Mouse (Mus musculus) kidney, adult 9 months (tissue): ENCODE data around the gene 1700030J22Rik.

Experiments
- DNase-seq: peaks from one replicate; pipeline ENCODE4 v3.0.0; 2022

Gene 1700030J22Rik

DNA sequence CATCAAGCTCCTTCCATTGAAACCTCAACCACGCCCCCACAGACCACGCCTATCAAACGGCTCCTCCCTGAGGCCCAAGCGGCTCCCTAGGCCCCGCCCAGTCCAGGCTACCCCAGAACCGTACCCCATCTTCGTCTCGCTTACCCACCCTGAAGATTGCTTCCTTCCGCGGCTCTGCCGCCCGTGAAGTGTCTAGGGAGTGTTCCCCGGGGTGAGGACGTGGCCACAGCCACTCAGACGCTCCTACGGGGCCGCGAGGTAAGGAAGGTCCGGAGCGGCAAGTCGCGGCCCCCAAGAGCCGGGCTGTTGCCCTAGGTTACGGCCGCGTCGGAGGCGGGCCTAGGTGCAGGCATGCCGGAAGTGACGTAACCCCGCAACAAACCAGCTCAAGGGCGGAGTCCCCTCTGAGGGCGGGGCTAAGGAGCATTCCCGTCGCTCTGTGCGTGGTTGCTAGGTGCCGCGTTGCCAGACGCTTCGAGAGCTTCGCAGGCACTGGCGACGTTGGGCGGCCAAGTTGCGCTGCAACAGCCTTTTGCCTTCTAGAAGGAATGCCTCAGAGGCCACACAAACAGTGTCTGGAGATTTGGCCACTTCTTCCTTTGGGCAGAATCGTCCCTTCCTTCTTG, at the start of gene 1700030J22Rik:
Gene 1700030J22Rik, minus strand, starts transcription at position 329 of the 626 bp plus-strand sequence.
- DNase-seq: peak; percentile 99

DNA sequence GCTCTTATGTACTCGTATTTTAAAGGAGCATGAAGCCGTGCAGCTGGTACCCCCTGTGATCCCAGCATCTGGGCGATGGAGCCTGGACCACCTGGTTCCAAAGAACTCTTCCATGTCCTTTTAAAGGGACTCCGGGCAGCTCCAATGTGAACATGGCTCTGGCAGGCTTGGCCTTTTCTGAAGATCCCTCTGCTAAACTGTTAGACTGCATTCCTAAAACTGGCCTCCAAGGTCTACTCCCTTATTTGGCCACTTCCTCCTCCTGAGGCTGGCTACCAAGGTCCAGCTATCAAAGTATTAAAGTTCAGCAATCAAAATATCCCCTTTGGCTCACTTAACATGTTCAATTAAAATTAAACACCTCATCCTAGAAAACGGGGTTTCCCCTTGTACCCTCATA, 48.8 kb upstream of the 1700030J22Rik start:
- no peak for DNase-seq

DNA sequence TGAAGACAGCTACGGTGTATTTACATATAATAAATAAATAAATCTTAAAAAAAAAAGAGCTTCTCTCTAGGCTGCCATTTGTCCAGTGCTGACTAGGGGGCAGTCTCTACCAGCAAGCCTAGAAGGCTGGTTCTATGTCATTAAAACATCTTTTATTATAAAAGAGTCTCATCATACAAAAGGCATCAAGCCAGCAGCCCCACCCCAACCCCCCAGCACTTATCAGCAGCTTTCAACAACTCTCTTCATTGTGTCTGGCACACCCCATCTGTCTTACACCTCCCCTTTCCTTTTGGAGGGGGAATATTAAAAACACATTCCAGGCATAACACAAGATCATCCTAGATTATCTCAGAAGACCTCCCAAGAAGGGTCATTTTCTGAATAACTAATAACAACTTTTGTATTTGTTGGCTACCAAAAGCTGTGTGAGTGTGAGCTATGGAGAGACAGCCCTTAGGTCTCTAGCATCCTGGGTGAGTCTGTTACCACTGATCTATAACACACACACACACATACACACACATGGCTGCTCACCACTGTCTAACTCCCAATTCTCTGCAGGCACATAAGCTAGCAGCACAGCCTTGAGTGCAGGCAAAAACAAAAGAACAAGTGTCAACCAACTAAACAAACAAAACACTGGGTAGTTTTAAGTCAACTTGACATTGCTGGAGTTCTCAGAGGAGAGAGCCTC, 43.7 kb upstream of the 1700030J22Rik start:
- DNase-seq: no peak

DNA sequence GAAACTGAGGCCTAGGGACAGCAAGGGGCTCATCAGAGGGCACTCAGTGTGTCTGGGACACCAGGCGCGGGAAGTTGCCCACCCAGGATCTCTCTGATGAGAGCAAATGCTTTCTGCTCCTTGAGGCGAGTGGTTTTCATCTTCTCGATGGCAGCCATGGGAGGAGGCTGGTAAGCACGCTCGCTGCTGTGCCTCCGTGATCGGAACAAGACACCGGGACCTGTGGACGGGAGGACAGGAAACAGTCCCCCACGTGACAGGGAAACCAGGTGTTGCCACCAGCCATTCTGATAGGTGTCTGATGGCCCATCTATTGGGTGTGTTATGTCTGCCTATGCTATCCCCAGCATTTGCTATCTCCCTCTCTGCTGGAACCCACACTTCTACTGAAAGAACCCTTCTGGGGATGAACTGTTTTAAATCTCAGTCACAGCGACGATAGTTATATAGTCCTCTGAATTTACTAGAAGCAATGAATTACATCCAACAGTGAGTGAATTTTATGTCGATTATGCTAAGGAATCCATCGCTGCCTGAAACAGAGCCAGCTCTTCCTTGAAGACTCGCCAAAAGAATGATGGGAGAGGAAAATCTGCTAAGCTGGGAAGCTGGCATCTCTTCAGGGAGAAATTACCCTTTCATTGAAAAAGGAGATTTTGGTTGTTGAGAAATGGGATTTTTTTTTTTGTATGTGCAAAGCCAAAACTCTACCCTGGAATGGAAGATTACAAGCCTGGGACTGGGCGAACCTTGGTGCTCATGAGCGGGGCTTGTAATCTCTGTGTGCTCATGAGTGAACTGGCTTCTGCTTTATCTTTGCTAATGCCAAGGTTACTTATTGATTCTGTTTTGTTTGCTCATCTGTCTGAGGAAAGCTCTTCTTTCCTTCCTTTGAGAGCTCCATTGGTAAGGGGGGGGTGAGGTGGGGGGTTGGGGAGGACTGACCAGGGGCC, 40.8 kb upstream of the 1700030J22Rik start:
- no peak for DNase-seq

DNA sequence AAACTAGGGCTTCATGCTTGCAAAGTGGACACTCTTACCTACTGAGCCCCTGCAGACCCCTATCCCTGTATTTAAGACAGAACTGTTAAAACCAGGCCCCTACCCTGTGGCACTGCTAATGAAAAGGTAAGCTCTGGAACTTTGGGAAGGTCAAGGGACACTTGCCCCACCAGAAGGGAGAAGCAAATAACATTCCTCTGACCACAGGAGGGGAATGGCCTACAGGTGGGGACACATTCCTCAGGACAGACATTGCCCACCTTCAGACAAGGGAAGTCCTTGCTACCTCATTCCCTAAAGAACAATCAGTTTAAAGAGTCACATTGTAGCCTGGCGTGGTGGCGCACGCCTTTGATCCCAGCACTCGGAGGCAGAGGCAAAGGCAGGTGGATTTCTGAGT, 39.1 kb upstream of the 1700030J22Rik start:
- DNase-seq: no peak

DNA sequence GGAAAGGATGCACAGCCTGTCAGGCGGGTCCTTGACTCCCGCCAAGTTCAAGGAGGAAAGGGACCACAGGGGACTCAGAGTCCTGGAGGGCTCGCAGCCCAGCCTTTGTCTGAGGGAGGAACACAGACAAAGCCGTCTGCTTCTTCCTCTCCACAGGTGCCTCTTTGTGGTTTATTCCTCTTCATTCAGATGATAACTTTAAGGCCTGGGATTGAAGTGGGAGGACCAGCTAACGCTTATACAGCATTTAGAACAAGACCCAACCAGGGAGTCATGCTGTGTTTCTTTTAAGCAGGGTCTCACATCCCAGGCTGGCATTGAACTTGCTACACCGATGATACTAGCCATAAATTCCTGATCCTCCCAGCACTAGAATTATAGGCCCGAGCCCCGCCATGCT, 38.2 kb upstream of the 1700030J22Rik start:
- no peak for DNase-seq

DNA sequence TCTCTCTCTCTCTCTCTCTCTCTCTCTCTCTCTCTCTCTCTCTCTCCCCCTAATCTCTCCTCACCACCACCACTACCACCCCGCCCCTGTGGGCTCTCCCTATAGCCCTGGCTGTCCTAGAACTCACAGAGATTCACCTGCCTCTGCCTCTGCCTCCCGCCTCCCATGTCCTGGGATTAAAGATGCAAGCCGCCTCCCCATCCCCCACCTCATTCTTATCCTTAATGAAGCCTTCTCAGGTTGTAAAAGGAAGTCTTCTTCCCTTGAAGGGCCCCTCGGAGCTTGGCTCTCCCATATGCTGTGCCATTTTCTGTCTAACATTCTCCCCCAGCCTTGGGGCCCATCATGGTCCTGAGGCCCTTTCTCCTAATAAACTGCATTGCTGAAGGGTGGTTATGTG, 36.9 kb upstream of the 1700030J22Rik start:
- no peak for DNase-seq

DNA sequence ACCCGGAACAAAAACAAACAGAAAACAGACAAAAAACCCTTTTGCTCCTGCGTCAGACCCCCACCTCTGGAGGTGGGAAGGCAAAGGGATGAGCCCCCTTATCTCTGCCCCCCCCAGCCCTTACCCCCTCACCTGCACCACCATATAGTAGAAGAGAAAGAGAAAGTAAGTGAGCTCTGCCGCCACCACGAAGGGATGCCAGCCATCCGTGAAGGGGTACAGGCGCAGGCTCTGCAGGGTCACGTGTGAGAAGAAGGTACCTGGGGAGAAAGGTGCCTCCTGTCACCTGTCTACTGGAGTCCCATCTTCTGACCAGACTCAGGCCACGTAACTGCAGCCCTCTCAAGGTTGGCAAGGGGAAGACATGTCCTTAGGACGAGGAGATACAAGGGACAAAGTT, 32.6 kb upstream of the 1700030J22Rik start:
- DNase-seq: no peak

DNA sequence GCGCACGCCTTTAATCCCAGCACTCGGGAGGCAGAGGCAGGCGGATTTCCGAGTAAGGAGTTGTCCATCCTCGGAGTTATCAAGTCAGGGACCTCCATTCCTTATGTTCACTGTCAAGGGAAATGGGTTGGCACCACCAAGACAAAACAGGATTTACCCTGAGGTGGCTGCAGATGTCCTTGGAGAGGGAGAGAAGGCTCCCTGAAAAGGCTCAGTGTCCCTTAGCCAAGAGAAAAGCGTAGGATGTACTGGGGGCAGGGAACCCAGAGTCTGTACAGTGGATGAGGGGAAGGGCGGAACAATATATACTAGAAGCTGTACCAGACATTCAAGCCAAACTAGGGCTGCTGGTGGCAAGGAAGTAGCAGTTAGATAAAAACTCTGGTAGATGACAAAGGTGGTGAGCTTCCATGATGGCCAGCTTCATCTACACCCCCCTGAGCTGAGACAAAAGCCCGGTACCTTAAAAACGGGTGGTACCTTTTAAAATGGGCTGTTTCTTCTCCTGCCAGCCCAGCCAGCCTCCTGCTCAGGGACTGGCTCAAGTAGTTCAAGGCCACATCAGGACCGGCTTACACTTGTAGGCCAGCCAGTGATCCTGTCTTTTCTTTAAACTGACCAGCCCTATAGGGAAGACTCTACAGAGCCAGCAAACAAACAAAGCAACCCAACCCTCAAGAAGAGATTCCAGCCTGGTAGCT, 15.4 kb upstream of the 1700030J22Rik start:
- DNase-seq: no peak

DNA sequence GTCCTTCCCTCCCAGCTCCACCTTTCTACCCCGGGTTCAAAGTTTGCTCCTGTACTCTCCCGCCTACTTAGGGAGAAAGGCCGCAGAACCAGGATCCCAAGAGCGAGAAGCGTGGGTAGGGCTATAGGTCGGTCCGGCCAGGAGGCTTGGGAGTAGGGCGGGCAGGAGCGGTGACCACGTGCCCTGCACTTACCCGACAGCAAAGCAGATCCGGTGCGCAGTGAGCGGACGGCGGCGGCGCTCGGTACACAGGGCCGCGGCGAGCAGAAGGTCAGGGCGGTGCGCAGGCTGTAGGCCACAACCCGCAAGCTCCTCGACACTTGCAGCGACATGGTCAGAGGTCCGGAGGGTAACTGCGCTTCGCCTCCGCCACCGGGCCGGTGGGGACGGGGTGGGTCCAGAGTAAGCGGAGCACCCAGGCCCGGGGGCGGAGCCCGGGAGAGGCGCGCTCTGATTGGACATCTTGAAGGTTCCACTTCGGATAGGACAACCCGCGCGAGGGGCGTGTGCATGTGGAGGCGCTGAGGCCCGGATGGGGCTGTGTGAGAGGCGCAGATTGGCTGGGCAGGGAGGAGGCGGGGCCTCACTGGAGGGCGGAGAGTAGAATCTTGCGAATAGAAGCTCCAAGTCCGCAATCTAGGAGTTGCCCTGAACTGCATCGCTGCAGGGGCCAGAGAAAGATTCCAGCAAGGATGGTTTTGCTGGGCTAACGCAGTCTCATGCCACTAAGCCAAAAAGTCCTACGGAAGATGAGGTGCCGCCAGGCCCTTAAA, 14.5 kb upstream of the 1700030J22Rik start, which contains the start of gene Gcsh:
Gene Gcsh, minus strand, starts transcription at position 443 of the 773 bp plus-strand sequence.
- DNase-seq: peak; percentile 100

DNA sequence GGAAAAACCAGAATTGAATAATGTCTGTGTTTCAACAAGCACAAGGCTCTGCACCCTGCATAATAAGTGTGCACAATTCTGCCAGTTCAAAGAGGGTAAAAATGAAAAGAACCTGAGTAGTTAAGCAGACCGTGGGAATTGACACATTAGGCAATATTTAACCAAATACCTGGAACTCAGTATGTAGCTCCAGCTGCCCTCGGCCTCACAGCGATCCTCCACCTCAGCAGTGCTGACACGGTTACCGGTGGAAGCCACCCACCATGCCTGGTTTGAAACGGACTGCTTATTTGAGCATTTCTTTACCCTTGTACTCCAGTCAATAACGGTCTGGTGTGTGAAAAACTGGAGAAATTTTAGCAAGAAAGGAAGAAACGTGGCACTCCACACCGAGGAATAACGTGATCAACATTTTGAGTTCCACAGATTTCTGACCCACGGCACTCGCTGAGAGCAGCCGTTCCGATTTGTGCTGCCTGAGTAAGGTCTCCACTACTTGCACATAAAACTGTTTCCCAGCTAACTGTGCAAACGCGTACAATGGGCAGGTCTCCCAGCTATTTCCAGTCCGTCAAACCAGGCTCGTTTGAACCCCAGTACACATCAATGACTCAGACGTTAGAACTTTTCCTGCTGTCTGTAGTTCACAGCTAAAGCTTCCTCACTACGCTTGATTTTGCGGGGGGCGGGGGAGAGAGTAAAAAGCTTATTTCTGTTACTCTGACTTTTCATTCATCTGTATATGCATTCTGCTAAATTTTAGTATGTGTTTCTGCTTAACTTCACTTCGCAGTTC, 13.6 kb upstream of the 1700030J22Rik start:
- DNase-seq: peak; percentile 87

DNA sequence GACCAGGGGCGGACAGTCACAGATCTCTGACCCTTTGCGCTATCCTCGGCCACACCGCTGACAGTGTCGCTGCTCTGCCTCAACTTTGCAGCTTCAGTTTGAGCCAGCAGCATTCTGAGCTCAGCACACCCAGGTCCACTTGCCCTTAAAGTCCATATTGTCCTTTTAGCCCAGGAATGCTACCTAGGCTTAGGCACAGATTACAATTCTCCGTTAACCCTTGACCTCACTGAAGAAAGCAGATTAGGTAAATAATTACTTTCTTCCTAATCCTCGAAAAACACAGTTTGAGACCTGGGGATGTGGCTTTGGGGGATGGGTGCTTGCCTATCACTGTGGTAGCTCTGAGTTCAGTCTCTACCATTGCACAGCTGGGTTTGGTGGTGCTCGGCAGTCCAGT, 12.5 kb upstream of the 1700030J22Rik start:
- peak; percentile 69 for DNase-seq

DNA sequence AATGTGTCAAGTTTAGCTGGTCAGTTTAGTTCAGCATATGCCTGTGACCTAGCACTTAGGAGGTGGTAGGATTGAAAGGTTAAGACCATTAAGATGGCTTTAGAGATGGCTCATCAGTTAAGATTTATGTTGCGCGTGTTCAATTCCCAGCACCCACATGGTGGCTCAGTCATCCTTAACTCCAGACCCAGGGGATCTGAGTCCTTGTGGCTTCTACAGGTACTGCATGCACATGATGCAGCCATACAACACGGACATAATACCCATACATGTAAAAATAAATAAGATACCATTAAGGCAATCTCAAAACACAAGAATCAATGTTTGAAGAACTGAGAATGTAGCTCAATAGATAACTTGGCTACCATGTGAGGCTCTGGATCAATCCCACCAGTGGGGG, 11.1 kb upstream of the 1700030J22Rik start:
- DNase-seq: no peak

DNA sequence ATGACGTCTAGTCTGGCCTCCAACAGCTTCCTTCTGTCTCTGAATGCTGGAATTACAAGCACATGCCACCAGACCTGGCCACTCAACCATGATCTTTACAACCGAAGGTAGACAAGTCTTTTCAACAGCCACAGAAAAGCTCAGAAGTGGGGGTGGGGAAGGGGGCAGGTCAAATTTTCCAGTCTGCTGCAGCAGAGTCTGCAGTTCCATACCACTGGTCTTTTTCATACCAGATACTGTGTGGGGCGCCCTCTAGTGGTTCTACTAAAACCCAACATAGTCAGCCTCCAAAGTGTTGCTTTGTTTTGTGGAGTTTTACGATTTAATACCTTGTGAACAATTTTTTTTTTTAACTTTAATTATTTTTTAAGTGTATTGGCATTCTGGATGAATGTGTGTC, 1.4 kb upstream of the 1700030J22Rik start:
- DNase-seq: peak; percentile 75

DNA sequence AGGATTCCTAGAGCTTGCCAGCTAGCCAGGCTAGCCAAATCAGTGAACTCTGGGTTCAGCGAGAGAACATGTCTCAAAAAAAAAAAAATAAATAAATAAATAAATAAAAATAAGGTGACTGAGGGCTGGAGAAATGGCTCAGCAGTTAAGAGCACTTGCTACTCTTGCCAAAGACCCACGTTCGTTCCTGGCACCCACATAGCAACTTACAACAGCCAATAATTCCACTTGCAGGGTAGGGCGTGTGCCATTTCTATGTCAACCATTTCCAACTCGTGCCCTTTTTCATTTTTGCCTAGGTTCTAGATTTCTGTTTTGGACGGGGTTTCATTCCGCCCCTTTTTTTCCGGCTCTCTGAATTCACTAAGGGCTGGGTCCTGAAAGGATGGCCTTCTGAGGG, 707 bp downstream of the 1700030J22Rik start:
- DNase-seq: no peak

DNA sequence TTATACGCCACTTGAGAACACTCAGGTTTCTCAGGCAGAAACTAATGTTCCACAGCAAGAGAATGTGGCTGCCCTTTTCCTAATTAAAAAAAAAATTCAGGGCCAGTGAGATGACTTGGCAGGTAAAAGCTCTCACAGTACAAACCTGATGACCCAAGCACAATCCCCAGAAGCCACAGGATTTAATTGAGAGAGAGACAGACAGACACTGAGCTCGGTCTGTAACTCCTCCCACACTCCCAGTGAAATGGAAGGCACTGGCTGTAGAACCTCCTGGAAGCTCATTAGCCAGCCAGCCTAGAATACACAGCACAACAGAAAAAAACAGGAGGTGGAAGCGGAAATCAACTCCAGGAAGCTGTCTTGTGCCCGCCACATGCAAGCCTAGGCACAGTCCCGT, 3.2 kb downstream of the 1700030J22Rik start:
- DNase-seq: peak; percentile 59

DNA sequence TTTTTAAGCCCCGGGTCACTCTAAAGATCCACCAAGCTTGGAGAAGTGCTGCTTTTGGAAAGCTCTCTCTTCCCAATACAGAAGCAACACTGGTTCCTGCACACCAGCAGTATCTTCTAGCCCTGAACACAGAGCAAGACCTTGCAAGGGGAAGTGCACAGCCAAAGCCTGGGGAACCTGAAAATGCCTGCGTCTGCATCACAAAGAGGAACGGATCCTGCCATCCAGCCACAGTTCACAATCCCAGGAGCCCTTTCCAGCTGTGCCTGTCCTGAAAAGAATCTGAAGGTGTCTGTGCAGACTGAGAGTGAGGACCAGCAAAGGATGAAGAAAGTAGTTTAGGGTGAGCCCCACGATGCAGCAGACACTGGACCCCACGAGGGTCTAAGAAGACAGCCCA, 3.7 kb downstream of the 1700030J22Rik start:
- no peak for DNase-seq

DNA sequence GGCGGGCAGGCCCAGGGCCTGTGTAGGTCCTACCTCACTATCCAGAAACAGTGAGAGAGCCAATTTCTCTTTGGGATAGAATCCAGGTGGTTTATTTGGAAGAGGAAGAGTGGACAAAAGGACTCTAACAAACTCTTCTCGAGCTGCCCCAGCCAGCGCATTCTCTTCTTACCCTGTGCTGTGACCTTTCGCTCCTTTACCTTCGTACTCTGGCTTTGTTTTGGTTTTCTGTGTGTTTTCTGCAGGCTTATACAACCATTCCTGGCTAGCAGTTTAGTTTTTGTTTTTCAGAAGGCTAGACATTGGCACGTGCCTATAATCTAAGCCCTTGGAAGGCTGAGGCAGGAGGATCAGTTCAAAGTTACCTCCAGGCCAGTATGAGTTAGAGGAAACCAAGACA, 9.2 kb downstream of the 1700030J22Rik start:
- DNase-seq: peak; percentile 81

DNA sequence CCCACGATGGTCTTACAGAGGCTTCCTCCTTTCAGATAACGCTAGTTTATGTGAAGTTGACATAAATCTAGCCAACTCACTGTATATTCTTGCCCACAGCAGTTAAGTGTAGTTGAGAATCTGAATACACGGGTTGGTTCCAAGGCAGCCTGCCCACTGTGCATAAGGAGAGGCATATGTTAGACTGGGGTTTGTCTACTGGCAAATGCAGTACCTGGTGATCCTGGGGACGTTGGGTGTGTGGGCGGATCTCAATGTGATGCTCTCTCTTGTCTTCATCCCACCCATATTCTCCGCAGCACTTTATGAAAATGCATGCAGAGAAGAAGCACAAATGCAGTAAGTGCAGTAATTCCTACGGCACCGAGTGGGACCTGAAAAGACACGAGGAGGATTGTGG, 24.3 kb downstream of the 1700030J22Rik start:
- no peak for DNase-seq

DNA sequence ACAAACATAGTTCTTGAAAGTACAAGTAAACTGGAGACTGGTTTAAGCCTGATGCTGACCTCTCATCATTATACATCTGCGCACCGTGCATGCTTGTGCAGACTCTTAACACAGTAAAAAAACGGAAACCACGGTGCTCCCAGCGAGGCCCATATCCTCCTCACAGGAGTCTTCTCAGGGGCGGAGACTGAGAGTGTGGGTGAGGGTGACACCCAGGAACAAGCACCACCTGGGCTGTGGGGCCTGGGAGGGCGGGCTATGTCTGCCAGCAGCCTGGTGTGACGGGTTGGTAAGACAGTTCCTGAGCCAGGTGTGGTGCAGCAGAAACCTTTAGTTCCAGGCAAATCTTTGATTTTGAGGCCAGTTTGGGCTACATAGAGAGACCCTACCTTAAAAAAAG, 26.3 kb downstream of the 1700030J22Rik start:
- no peak for DNase-seq

DNA sequence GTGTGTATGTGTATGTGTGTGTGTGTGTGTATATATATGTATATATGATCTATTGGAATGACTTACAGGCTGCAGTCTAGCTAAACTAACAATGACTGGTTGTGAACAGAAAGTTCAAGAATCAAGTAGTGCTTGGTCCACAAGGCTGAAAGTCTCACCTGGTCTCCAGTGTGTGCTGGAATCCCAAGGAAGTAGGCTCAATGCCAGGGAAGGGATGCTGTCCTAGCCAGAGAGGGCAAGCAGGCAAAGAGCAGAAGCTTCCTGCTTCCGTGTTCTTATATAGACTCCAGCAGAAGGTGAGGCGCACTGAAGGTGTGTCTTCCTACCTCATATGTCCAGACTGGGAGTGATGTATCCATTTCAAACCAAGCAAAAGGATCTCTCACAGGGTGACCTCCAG, 27.0 kb downstream of the 1700030J22Rik start:
- DNase-seq: peak; percentile 32
